Mouse (Mus musculus) kidney, adult 9 months (tissue): Measurements from ENCODE around the gene Rbm34.

ENCODE experiments used
- DNase-seq: peaks from one replicate; pipeline ENCODE4 v3.0.0; 2022

Rbm34 gene

GRCm38 (mm10) chr8:126951900-126952636 is 18.8 kb downstream of the Rbm34 start:
- peak; percentile 71 for DNase-seq

DNA sequence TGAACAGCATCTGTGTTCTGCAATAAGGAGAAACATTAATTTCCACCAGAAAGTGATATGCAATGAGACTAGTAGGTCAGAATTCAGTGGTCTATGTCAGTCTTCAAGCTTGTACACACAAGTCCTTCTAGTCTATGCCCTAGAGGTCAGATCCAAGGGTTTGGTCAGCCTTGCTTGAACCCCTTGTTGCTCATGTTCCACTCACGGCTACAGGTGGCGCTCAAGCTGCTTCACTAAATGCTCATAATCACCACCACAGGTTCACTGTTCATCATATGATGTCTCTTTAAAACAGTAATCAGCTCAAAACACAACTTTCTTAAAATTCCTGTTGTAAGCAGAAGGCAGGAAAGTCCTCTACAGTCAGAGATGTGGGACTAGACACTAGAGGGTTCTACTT is 21.3 kb downstream of the Rbm34 start:
- DNase-seq, result peak; percentile 55

GRCm38 (mm10) chr8:126946444-126946843 is 24.4 kb downstream of the Rbm34 start:
- no peak for DNase-seq

GRCm38 (mm10) chr8:126945730-126946163 is 25.1 kb downstream of the Rbm34 start, which contains the start of gene Tomm20:
Tomm20 (minus strand) TSS chr8:126945844.
- peak; percentile 98 for DNase-seq

DNA sequence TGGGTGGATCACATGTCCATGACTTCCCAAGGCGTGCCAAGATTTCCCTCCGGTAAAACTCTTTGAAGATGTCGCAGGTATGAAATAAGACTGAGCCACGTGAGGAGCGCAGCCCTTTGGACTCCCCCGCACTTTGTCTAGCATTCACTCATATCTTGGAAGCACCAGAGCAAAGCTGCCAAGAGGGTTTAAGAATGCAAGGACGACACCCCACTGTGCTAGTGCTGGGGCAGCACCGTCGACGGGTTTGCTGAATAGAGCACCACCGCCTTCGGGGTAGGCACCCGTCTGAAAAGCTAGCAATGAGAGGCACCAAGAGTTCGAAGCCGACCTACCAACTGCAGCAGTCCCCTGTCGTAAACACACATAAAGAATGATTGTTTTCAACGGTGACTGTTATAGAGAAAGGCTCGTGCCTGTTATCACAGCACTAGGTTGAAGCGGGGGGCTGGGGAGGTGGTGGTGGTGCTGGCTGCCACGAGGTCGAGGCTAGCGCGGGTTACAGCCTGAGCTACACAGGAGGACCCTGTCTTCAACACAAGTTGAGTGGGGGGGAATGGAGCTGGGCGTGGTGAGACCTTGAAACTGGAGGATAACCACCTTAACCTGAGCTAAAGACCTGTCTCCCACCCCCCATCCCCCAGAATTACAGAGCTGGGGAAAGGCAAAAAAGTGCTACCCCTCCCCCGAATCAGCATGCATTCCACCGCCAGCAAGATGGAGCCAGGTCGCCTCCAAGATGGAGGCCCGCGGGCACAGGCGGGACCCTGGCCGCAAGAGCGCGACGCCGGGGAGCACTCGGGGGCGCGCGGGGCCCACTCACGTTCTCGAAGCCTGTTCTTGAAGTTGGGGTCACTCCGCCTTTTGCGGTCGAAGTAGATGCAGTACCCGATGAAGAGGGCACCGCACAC is 25.8 kb downstream of the Rbm34 start:
- DNase-seq, result peak; percentile 93

DNA sequence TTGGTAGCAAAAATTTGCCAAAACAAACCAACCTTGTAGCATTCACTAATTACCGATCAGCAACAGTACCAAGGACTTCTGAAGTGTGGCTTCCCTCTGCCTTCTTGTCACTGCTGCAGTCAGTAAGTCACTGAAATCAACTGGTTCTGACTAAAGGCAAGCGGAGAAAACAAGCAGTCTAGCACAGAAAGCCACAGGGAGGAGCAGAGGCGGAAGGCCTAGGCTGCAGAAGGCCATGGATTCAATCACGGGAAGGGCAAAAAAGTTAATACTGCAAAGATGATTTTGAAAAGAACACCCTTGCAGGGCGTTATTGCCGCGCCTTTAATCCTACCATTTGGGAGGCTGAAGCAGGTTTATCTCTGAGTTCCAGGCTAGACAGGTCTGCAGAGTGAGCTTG is 27.3 kb downstream of the Rbm34 start:
- DNase-seq, result no peak

DNA sequence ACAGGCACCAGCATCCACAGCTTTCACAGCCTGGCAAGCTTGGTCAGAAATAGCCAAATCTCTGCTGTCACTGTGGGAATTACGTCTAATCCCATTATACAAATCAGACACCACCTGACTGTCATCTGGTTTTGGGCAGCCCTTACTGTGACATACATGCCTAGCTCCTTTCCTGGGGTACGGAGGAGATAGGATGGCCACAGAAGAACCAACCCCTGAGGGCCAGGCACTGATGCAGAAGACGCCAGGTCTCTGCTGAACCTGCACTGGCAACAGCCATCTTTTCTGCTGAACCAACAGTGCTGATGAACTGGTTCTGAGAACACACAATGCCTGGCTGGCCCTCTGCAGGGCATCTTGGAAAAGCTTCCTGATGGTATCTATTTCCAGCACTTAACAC is 33.5 kb downstream of the Rbm34 start:
- DNase-seq, result no peak

GRCm38 (mm10) chr8:126935932-126936331 is 34.9 kb downstream of the Rbm34 start:
- DNase-seq, result no peak

DNA sequence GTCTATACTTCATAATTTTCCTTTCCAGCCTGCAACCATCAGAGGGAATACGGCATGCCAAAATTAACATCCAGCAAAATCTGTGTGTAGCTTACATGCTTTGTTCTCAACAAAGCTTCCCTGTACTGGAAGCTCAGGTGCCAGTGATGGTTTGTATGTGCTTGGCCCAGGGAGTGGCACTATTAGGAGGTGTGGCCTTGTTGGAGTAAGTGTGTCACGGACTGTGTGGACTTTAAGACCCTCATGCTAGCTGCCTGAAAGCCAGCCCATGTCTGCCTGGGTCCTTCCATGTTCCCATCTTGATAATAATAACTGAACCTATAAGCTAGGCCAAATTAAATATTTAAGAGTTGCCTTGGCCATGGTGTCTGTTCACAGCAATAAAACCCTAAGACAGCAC is 35.5 kb downstream of the Rbm34 start:
- no peak for DNase-seq

GRCm38 (mm10) chr8:126932656-126933055 is 38.2 kb downstream of the Rbm34 start:
- DNase-seq, result no peak

- no peak for DNase-seq
Measured at GRCm38 (mm10) chr8:126932249-126932648, 38.6 kb downstream of the Rbm34 start.

DNA sequence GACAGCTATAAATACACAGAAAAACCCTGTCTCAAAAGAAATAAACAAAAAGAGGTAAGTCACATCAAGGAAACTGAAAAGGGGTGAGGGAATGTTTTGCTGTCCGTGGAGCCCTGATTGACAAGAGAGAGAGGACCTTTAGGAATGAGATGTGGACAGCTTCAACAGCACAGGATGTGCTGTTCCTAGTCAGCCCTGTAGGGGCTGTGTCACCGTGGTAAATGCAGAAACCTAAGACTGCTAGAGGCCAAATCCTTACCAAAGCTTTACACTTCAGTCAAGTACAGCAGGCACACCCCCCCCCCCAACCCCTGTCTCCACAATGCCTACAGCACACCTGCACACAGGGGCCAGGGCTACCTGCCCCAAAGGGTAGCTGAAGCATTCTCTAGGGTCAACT is 39.2 kb downstream of the Rbm34 start:
- no peak for DNase-seq

- DNase-seq, result peak; percentile 88
Measured at GRCm38 (mm10) chr8:126929607-126930161, 41.2 kb downstream of the Rbm34 start.

GRCm38 (mm10) chr8:126928755-126929505 is 41.9 kb downstream of the Rbm34 start:
- DNase-seq, result peak; percentile 55

GRCm38 (mm10) chr8:126928028-126928427 is 42.8 kb downstream of the Rbm34 start:
- peak; percentile 59 for DNase-seq

- no peak for DNase-seq
Measured at GRCm38 (mm10) chr8:126927058-126927457, 43.8 kb downstream of the Rbm34 start.

DNA sequence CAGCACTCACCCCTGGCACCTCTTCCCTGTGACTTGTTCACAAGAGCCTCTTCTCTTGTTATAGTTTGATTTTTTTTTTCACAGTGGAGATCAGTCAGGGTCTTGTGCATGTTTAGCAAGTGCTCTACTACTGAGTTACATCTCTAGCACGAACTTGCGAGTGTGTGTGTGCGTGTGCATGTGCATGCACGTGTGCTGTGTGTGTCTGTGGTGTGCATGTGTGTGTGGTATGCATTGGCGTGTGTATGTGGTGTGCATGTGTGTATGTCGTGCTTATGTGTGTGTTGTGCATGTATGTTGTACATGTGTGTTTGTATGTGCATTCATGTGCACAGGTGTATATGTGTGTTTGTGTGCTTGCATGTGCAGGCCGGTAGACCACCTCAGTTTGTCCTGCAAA is 47.9 kb downstream of the Rbm34 start:
- no peak for DNase-seq

DNA sequence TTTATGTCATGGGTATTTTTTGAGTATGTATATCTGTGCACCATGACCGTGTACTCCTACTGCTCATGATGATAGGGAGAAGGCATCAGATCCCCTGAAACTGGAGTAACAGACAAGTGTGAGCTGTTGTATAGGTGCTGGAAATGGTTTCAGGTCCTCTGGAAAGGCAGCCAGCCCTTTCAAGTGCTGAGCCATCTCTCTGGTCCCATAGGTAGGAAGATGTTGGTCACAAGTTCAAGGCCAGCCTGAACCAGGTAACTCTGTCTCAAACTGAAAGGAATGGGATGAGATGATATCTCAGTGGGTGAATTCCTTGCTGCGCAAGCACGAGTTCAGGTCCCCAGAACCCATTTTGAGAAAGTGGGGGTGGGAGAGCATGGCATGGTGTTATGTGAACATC is 49.4 kb downstream of the Rbm34 start:
- DNase-seq, result no peak

GRCm38 (mm10) chr8:126920845-126921244 is 50.0 kb downstream of the Rbm34 start:
- peak; percentile 93 for DNase-seq

DNA sequence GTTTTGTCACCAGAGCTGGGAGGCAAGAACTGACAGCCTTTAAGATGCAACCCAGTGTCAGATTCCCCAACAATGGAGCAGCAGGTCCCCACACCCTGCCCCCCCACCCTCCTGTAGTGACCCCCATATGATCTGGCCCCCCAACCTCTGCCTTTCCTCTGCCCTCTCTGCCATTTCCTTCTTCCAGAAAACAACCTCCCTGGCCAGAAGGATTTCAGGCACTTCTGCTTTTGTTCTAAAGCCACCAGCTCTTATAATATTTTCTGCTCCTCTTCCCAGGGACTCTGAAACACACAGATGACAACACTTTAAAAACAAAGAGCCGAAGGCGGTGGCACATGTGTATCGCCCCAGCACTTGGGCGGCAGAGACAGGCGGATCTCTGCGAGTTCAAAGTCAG is 50.5 kb downstream of the Rbm34 start:
- no peak for DNase-seq

- no peak for DNase-seq
Measured at GRCm38 (mm10) chr8:126919703-126920102, 51.2 kb downstream of the Rbm34 start.

DNA sequence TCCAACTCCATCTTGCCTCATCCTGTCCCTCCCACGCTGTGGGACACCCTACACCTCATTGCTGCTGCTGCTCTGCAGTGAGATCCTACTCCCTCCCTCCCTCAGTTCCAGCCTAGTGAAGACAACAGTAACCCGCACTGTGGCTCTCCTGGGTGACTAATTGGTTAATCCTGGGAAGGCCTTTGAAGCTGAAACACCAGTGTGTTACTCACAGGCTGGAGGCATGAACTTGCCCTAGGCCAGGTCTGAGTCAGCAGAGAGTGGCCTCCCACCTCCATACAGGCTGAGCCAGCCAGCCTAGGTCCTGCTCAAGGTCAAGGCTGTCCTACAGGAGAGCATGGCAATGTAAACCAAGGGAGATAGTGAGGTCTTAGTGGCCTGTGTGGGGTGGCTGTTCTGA is 51.6 kb downstream of the Rbm34 start:
- DNase-seq, result peak; percentile 53

DNA sequence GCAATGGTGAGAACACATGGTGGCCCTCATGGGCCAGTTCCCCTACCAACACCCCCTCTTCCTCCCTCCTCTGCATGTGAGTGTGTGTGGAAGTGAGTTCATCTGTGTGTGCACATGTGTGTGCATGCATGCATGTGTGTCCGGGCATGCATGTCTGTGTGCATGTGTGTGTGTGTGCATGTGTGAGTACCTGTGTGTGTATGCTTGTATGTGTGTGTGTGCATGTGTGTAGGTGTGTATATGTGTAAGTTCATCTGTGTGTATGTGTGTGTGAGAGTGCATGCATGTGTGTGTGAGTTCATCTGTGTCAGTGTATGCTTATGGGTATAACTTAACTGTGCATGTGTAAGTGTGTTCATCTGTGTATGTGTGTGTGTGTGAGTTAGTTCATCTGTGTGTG is 52.5 kb downstream of the Rbm34 start:
- DNase-seq, result no peak
